Mouse (Mus musculus): Measurements from ENCODE around the gene Camk1g.

GRCm38 (mm10) chr1:193369091-193369490, 1.0 kb downstream of the Camk1g start:
- TF ChIP-seq CTCF (IDR thresholded peaks at IDR 0.05; ENCODE audit: low read depth) = no peak
- TF ChIP-seq EP300 (optimal IDR thresholded peaks at IDR 0.05) = no peak

Data from stomach, postnatal 0 days (tissue).